Comparison of ENCODE assay signal across 8 mouse cellular contexts in genomic region chr11:95076041-95076535, GRCm38 (mm10). TPM values are rescaled to one million over a fixed set of nuclear protein-coding genes. Genes with fewer than 3 reads are reported as not detected.
DNase-seq lines count a peak whose midpoint lies in the region; ATAC-seq and TF ChIP-seq lines count a peak whose summit lies in the region.

No protein-coding gene starts in this region.

- peaks cover 27% of the 10 kb centered on the region for H3K27me3 ChIP-seq in CH12.LX (replicated peaks)
- H3K27me3 ChIP-seq in embryonic facial prominence, embryonic 14.5 days (replicated peaks; ENCODE audit: control insufficient read depth, insufficient read depth, low read length) = peaks cover 30% of the 10 kb centered on the region
- peaks cover 14% of the 10 kb centered on the region for H3K27me3 ChIP-seq in lung, embryonic 16.5 days (ENCODE audit: control insufficient read depth, insufficient read depth, low read depth, low read length)

- dilution Hi-C loops in CH12.LX (cut with MboI; ENCODE audit: extremely low pct_ligation_motif_present, extremely low pct_unique_long_range_greater_than_20kb, low sequenced_read_pairs) = no loop called here

- H3K4me2 ChIP-seq in CH12.LX (ENCODE audit: insufficient read depth, low read depth, poor library complexity, severe bottlenecking) = peak overlapping the region; percentile 58
- peak overlapping the region; percentile 96 for H3K4me2 ChIP-seq in embryonic facial prominence, embryonic 14.5 days (ENCODE audit: low read depth, low read length)
- H3K4me2 ChIP-seq in lung, embryonic 16.5 days (ENCODE audit: low read depth, low read length) = peak overlapping the region; percentile 77

- in situ Hi-C loops in CH12.LX (cut with MboI; ENCODE audit: low pct_ligation_motif_present, low pct_unique_long_range_greater_than_20kb, low sequenced_read_pairs) = no loop called here

- TF ChIP-seq POLR2A in CH12.LX (IDR thresholded peaks at IDR 0.05; ENCODE audit: low read depth, low read length) = no peak

- no peak for TF ChIP-seq EP300 in CH12.LX (IDR thresholded peaks at IDR 0.05; ENCODE audit: low read length)

- peaks cover 27% of the 10 kb centered on the region for H3K79me2 ChIP-seq in CH12.LX (replicated peaks; ENCODE audit: control insufficient read depth, extremely low read depth, insufficient read depth, poor library complexity, severe bottlenecking)

- 0% methylated on average over 20 of the region's 42 CpGs for WGBS in embryonic facial prominence, embryonic 14.5 days
- 1% methylated on average over 42 of the region's 42 CpGs for WGBS in lung, embryonic 16.5 days

- peak; percentile 64 for ATAC-seq in embryonic facial prominence, embryonic 14.5 days (ENCODE audit: low read depth)
- ATAC-seq in lung, embryonic 16.5 days (ENCODE audit: low read depth) = peak; percentile 41
- no peak; the same call in 1 of the 2 replicates for ATAC-seq in megakaryocyte-erythroid progenitor cell, adult 5-6 weeks (replicated peaks; ENCODE audit: low FRiP score, low TSS enrichment, poor library complexity, severe bottlenecking)

- H3K9ac ChIP-seq in CH12.LX (ENCODE audit: insufficient read depth, low read depth) = peak overlapping the region; percentile 46
- peak overlapping the region; percentile 64 for H3K9ac ChIP-seq in embryonic facial prominence, embryonic 14.5 days (ENCODE audit: low read depth, low read length)
- peak overlapping the region; percentile 77 for H3K9ac ChIP-seq in lung, embryonic 16.5 days (ENCODE audit: low read length)

- intact Hi-C loops in heart, postnatal 14 days (cut with DNase I) = loop anchor here (1.0 kb wide), 1 partner anchor 30 kb away; no protein-coding TSS in a partner anchor

- H3K4me1 ChIP-seq in CH12.LX (ENCODE audit: control insufficient read depth in 1 of 2, insufficient read depth in 2 of 2) = peaks cover 26 to 64% of the 10 kb centered on the region in 2 experiments
- H3K4me1 ChIP-seq in embryonic facial prominence, embryonic 14.5 days (ENCODE audit: control insufficient read depth, insufficient read depth, low read length) = peaks cover 13% of the 10 kb centered on the region
- H3K4me1 ChIP-seq in lung, embryonic 16.5 days (replicated peaks; ENCODE audit: control insufficient read depth, insufficient read depth, low read length) = peaks cover 76% of the 10 kb centered on the region

- H3K27ac ChIP-seq in CH12.LX (ENCODE audit: insufficient read depth, low read depth) = peak overlapping the region; percentile 56
- H3K27ac ChIP-seq in embryonic facial prominence, embryonic 14.5 days (replicated peaks; ENCODE audit: low read depth, low read length) = peak overlapping the region; percentile 18; the same call in 1 of the 2 replicates
- H3K27ac ChIP-seq in layer of hippocampus, adult 2 months = peak overlapping the region; percentile 75
- peak overlapping the region; percentile 94 for H3K27ac ChIP-seq in lung, embryonic 16.5 days (ENCODE audit: low read length)

- H3K4me3 ChIP-seq in CH12.LX (replicated peaks in 1 of 3; ENCODE audit: low read depth in 2 of 3, low read length in 2 of 3, poor library complexity in 1 of 3) = peak overlapping the region; percentile 64 to 82 (median 75)
- peak overlapping the region; percentile 58 for H3K4me3 ChIP-seq in embryonic facial prominence, embryonic 14.5 days (ENCODE audit: low read depth, low read length)
- H3K4me3 ChIP-seq in layer of hippocampus, adult 2 months = peak overlapping the region; percentile 68
- H3K4me3 ChIP-seq in lung, embryonic 16.5 days (ENCODE audit: low read length) = peak overlapping the region; percentile 68

- TF ChIP-seq RAD21 in CH12.LX (IDR thresholded peaks at IDR 0.05; ENCODE audit: low read depth, low read length) = peak; percentile 60

- peaks cover 0 to 7% of the 10 kb centered on the region in 2 experiments for H3K36me3 ChIP-seq in CH12.LX (replicated peaks in 1 of 2; ENCODE audit: control insufficient read depth in 1 of 2, insufficient read depth in 1 of 2, low read length in 1 of 2)
- no peaks in the 10 kb centered on the region for H3K36me3 ChIP-seq in embryonic facial prominence, embryonic 14.5 days (ENCODE audit: control insufficient read depth, insufficient read depth, low read length)
- H3K36me3 ChIP-seq in lung, embryonic 16.5 days (ENCODE audit: control insufficient read depth, insufficient read depth, low read length) = no peaks in the 10 kb centered on the region

- H3K9me3 ChIP-seq in CH12.LX (replicated peaks; ENCODE audit: low read length) = no peaks in the 10 kb centered on the region
- H3K9me3 ChIP-seq in embryonic facial prominence, embryonic 14.5 days (ENCODE audit: control insufficient read depth, low read length) = no peaks in the 10 kb centered on the region
- no peaks in the 10 kb centered on the region for H3K9me3 ChIP-seq in lung, embryonic 16.5 days (ENCODE audit: control insufficient read depth, low read length)

- peak in 1 of 2 experiments; percentile 65; a peak in 2 of 4 replicates for TF ChIP-seq CTCF in CH12.LX (conservative IDR thresholded peaks at IDR 0.05 in 1 of 2, IDR thresholded peaks at IDR 0.05 in 1 of 2; ENCODE audit: low read depth in 2 of 2, low read length in 2 of 2)
- peak; percentile 69 for TF ChIP-seq CTCF in layer of hippocampus, adult 2 months (conservative IDR thresholded peaks at IDR 0.05)

- DNase-seq in CH12.LX (ENCODE audit: extremely low read depth) = peak; percentile 66
- peak; percentile 67 for DNase-seq in adrenal gland, postnatal 10 days
- DNase-seq in embryonic facial prominence, embryonic 14.5 days (ENCODE audit: low spot score) = no peak
- DNase-seq in heart, postnatal 14 days = peak; percentile 46 to 56
- peak; percentile 8 to 33 for DNase-seq in layer of hippocampus, adult 2 months (ENCODE audit: low spot score in 2 of 2)
- peak; percentile 57 for DNase-seq in retina, embryonic 14.5 days (ENCODE audit: low spot score)

TF ChIP-seq in CH12.LX, 34 proteins besides CTCF, POLR2A, EP300 and RAD21 (continues in another document):
- TF ChIP-seq SMC3 (IDR thresholded peaks at IDR 0.05; ENCODE audit: low read depth, low read length) = peak; percentile 79
- peak; percentile 24; the same call in 1 of the 2 replicates for TF ChIP-seq IRF4 (IDR thresholded peaks at IDR 0.05; ENCODE audit: low read depth, low read length)
- peak; percentile 9; the same call in 1 of the 2 replicates for TF ChIP-seq HCFC1 (IDR thresholded peaks at IDR 0.05; ENCODE audit: low read depth, low read length)
- no peak for TF ChIP-seq CHD2 (IDR thresholded peaks at IDR 0.05; ENCODE audit: low read length)
- no peak for TF ChIP-seq TBP (conservative IDR thresholded peaks at IDR 0.05; ENCODE audit: low read depth, low read length)
- TF ChIP-seq ZMIZ1 (IDR thresholded peaks at IDR 0.05; ENCODE audit: low read depth, low read length) = no peak
- no peak; the same call in 1 of the 2 replicates for TF ChIP-seq ELF1 (IDR thresholded peaks at IDR 0.05; ENCODE audit: low read depth, low read length)
- TF ChIP-seq GABPA (IDR thresholded peaks at IDR 0.05; ENCODE audit: insufficient replicate concordance, low read depth, low read length) = no peak
- 0 out of 2 replicates have a peak, but pooled peaks have one; percentile 25 for TF ChIP-seq ZC3H11A (IDR thresholded peaks at IDR 0.05; ENCODE audit: low read depth, low read length)
- 0 out of 2 replicates have a peak, but pooled peaks have one; percentile 13 for TF ChIP-seq MAX (IDR thresholded peaks at IDR 0.05; ENCODE audit: low read length)
- no peak for TF ChIP-seq JUN (IDR thresholded peaks at IDR 0.05; ENCODE audit: insufficient read depth, low read depth, low read length)
- no peak for TF ChIP-seq MXI1 (IDR thresholded peaks at IDR 0.05; ENCODE audit: low read depth, low read length)
- no peak for TF ChIP-seq KAT2A (IDR thresholded peaks at IDR 0.05; ENCODE audit: insufficient replicate concordance, low read length)
- TF ChIP-seq NRF1 (IDR thresholded peaks at IDR 0.05; ENCODE audit: low read depth, low read length) = no peak; the same call in 1 of the 2 replicates
- TF ChIP-seq BHLHE40 (IDR thresholded peaks at IDR 0.05; ENCODE audit: low read depth, low read length) = no peak

RNA-seq across cellular contexts. Expression of gene Itga3, which starts 0.5 kb away (rescaled TPM):
- total RNA-seq in CH12.LX (2012; rRNA removed) (34.9 and 53.0 TPM in 2 replicates), CH12.LX (2014; rRNA removed) (5.5 and 5.8 TPM in 2 replicates)
- 8.3 and 9.0 TPM in 2 replicates for polyA plus RNA-seq in CH12.LX (2012; ENCODE audit: insufficient read length, low read depth)
- total RNA-seq in adrenal gland, postnatal 10 days (2021) = 10 to 100 TPM; 22.4 to 26.2 TPM
- 8.3 and 9.4 TPM in 2 replicates for polyA plus RNA-seq in embryonic facial prominence, embryonic 14.5 days (2014; fragmentation: Nextera tagmentation; extraction: Ambion mirVana)
- 10 to 100 TPM; 13.5 to 15.6 TPM for total RNA-seq in heart, postnatal 14 days (2021)
- total RNA-seq in layer of hippocampus, adult 2 months (2021) = 10 to 100 TPM; 10.3 to 16.1 TPM
- 23.3 and 25.8 TPM in 2 replicates for polyA plus RNA-seq in lung, embryonic 16.5 days (2015; fragmentation: Nextera tagmentation; extraction: Ambion mirVana)
- total RNA-seq in megakaryocyte-erythroid progenitor cell, adult 5-6 weeks (2014; fragmentation: Nextera tagmentation) = not detected in 2 replicates
- 0.28 TPM in 1 of 2 replicates, not detected in the other for total RNA-seq in megakaryocyte-erythroid progenitor cell, adult 5-6 weeks (2017)

RNA-seq across cellular contexts. Expression of gene Pdk2, which starts 34.9 kb away (rescaled TPM):
- total RNA-seq in CH12.LX (2012; rRNA removed) = not detected in 2 replicates
- not detected in 2 replicates for total RNA-seq in CH12.LX (2014; rRNA removed)
- not detected in 2 replicates for polyA plus RNA-seq in CH12.LX (2012; ENCODE audit: insufficient read length, low read depth)
- 100 to 1,000 TPM; 144 to 199 TPM for total RNA-seq in adrenal gland, postnatal 10 days (2021)
- 37.8 and 41.6 TPM in 2 replicates for polyA plus RNA-seq in embryonic facial prominence, embryonic 14.5 days (2014; fragmentation: Nextera tagmentation; extraction: Ambion mirVana)
- total RNA-seq in heart, postnatal 14 days (2021) = 100 to 1,000 TPM; 297 to 326 TPM
- total RNA-seq in layer of hippocampus, adult 2 months (2021) = 100 to 1,000 TPM; 133 TPM
- polyA plus RNA-seq in lung, embryonic 16.5 days (2015; fragmentation: Nextera tagmentation; extraction: Ambion mirVana) = 37.3 and 43.3 TPM in 2 replicates
- total RNA-seq in megakaryocyte-erythroid progenitor cell, adult 5-6 weeks (2014; fragmentation: Nextera tagmentation) = 16.9 and 21.5 TPM in 2 replicates
- 3.2 and 5.2 TPM in 2 replicates for total RNA-seq in megakaryocyte-erythroid progenitor cell, adult 5-6 weeks (2017)

RNA-seq across cellular contexts. Expression of gene Dlx3, which starts 43.8 kb away (rescaled TPM):
- total RNA-seq in CH12.LX (2012; rRNA removed) (0.21 and 0.55 TPM in 2 replicates), CH12.LX (2014; rRNA removed) (0.08 TPM in 2 replicates)
- 0.17 and 0.22 TPM in 2 replicates for polyA plus RNA-seq in CH12.LX (2012; ENCODE audit: insufficient read length, low read depth)
- total RNA-seq in adrenal gland, postnatal 10 days (2021) = under 1 TPM in 1 of 2 experiments, not detected in 1; 0.60 TPM
- 16.1 and 20.2 TPM in 2 replicates for polyA plus RNA-seq in embryonic facial prominence, embryonic 14.5 days (2014; fragmentation: Nextera tagmentation; extraction: Ambion mirVana)
- not detected for total RNA-seq in heart, postnatal 14 days (2021)
- not detected for total RNA-seq in layer of hippocampus, adult 2 months (2021)
- 0.31 and 0.77 TPM in 2 replicates for polyA plus RNA-seq in lung, embryonic 16.5 days (2015; fragmentation: Nextera tagmentation; extraction: Ambion mirVana)
- not detected in 2 replicates for total RNA-seq in megakaryocyte-erythroid progenitor cell, adult 5-6 weeks (2014; fragmentation: Nextera tagmentation)
- total RNA-seq in megakaryocyte-erythroid progenitor cell, adult 5-6 weeks (2017) = not detected in 2 replicates

Comparison
In these comparisons a context has a peak if more than half of its experiments do, and no peak if none do; other contexts are left out.
1. H3K27ac ChIP-seq: peak in every context shown above with its lines; median percentile 94 in lung, embryonic 16.5 days; 75 in layer of hippocampus, adult 2 months; 56 in CH12.LX; 18 in embryonic facial prominence, embryonic 14.5 days.
2. RNA of gene Itga3, which starts 0.5 kb away (total RNA-seq): 5.5 to 53.0 TPM in CH12.LX, 22.4 to 26.2 TPM in adrenal gland, postnatal 10 days, 10.3 to 16.1 TPM in layer of hippocampus, adult 2 months and 13.5 to 15.6 TPM in heart, postnatal 14 days; 0.28 TPM in megakaryocyte-erythroid progenitor cell, adult 5-6 weeks; every median in the first group is over 4 times any median in the second.
3. RNA of gene Pdk2, which starts 34.9 kb away (total RNA-seq): 297 to 326 TPM in heart, postnatal 14 days, 144 to 199 TPM in adrenal gland, postnatal 10 days, 133 TPM in layer of hippocampus, adult 2 months and 3.2 to 21.5 TPM in megakaryocyte-erythroid progenitor cell, adult 5-6 weeks; not detected in CH12.LX; every median in the first group is over 4 times any median in the second.
4. Peak in every context shown above with its lines, with median percentiles within 50 percentile points of each other: H3K4me2 ChIP-seq, H3K4me3 ChIP-seq and H3K9ac ChIP-seq.